Mouse (Mus musculus) CD8-positive naive resting alpha-beta T cell, adult 2 months (primary cell): Measurements from ENCODE around the gene Il2ra.
A peak's percentile ranks its signal among the peaks of the same experiment; 100 is the strongest.

ENCODE experiments used
- DNase-seq, 2 experiments: peaks; one replicate each; pipeline ENCODE4 v3.0.0; 2022; ENCODE audit warnings: low read depth in 2 of 2, low spot score in 2 of 2

The Il2ra gene

DNA sequence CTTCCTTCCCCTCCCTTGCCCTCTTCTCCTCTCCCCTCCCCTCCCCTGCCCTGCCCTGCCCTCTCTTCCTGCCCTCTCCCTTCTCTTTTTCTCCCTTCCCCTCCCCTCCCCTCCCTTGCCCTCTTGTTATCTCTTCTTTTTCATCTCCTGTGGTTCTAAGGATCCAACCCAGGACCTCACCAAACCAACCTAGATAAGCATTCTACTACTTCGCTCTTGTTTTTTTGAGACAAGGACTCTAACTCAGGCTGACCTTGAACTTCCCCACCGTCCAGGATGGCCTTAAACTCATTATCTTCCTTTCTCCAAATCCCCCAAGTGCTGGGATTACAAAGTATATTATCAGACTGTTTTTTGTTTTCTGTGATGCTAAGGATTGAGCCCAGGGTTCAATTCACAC lies 10.2 kb downstream of the Il2ra start:
- no peak for DNase-seq

DNA sequence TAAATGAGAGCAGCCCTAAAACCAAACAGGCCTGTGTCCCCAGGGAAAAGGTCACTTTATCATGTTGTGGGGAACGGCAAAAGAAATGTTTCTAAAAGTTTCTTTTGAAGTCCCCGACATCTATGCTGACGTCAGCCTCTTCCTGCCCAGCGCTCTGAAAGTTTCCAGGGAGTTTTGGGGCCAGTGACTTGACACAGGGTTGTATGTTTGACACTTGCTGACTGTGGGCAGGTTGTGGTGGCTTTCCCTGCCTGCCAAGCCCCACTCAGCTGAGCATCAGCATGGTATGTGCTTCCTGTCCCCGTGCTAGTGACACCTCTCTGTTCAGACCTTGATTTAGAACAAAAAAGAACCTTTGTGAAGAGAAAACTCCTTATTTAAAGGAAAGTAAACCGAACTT lies 10.7 kb downstream of the Il2ra start:
- DNase-seq: peak; percentile 82 to 84

DNA sequence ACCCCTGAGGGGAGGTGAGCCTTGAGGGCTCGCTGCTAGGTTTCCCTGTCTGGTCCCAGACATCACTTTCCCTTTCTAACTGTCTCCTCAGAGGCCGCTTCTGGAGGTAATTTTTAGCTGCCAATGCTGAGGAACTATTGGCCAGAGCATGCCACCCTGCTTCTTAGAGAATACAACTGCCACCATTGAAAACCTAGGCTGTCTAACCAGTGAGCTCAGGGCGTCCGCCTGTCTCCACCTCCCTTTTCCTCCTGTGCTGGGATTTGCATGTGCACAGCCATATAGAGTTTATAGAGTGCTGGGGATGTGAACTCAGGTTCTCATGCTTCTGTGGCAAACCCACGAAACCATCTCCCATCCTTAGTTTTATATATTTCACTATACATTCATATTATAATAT lies 11.2 kb downstream of the Il2ra start:
- no peak for DNase-seq

DNA sequence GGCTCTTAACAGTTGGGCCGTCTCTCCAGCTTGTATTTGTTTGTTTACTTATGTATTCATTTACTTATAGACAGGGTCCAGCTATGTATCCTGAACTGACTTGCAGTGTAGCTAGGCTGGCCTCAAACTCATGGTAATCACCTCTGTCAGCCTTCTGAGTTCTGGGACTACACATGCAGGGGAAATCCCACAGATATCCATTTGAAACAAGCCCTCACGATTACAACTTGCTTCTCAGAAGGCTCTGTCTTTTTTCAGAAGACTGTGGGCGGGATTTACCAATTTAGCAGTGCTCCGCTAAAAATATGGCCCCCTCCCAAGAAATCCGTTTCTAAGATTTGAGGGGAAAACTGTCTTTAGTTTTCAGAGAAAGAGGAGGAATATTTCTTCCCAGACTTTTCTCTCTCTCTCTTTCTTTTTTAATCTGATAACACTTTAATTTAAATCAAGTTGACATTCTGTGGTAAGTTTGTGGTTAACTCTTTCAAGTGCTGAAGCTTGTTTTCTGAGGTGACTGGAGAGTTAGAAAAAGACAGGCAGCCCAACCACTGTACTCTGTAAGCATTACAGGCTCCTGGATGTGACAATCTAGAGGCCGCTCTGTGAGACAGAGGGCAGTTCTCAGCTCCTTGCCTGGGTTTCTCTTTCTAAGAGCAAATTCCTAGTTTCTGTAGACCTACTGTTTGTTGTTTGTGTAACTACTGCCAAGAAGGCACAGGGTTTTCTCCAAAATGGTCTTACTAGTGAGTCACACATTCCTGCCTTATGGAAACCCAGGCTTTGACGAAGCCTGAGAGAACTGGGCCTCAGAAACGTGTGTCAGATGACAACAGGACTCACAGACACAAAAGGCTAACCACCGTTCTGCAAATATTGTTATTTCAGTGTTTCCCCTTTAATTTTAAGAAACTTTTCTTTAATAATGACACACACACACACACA lies 12.7 kb downstream of the Il2ra start:
- DNase-seq: peak in 1 of 2 experiments; percentile 40

DNA sequence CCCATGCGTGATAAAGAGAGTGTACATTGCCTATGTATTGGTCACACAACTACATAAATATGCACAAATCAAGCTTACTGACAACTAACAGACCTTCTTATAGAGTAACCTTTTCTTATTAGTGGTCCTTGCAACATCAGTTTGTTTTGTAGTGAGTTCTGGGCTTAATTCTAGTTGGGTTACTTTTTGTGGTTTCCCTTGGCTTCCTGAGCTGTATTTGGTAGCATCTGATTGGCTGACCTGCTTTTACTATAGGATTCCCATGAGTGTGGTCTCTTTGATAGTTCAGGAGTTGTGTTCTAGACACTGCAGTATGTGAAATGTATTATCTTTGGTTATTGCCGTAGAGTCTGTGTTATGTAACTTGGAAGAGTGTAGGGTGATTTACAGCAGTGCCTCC lies 15.0 kb downstream of the Il2ra start:
- DNase-seq: no peak

DNA sequence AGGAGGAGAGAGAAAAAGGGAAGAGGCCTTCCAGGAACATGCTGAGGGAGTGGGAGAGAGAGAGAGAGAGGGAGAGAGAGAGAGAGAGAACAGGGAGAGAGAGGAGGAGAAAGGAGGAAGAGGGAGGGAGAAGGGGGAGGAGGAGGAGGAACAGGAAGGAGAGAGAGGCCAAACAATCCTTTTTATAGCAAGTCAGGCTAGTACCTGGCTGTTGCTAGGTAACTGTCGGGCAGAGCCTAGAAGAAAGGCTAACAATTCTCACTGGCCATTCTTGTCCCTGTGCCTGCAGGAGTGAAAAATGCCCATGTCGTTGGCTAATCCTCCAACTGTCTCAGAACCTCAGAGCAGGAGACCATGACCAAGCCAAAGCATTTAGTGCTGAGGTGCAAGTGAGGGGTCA lies 16.7 kb downstream of the Il2ra start:
- no peak for DNase-seq

DNA sequence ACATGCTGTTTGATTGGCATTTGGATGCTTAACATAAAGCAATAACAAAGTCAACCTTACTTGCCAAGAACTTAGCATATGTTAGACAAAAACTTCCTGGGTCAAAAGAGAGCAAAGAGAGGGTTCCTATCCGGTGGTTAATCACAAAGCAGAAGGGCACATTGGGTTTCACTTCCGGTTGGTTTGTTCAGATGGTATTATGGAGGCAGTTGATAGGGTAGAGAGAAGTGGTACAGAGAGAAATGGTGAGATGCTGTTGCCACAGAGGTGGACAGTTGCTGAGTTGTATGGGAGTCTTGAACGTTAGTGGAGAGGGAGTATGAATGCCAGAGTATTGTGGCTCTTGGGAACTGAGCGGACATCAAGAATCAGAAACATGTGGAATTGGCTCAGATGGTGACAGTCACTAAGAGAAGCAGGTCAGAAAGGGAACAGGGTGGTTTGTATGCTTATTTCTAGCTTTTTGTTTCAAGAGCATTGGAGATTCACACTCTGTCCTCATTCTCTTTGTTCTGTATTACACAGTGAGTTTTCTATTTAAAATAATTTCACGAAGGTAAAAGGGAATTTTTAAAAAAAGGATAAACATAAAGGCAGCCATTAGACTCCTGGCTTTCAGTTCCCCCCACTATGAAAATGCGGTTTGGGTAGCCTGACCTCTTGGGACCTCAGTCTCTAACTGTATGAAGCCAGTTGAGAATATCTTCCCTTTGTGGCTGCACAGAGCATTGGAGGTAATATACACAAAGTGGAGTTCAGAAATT lies 19.7 kb downstream of the Il2ra start:
- DNase-seq: no peak

DNA sequence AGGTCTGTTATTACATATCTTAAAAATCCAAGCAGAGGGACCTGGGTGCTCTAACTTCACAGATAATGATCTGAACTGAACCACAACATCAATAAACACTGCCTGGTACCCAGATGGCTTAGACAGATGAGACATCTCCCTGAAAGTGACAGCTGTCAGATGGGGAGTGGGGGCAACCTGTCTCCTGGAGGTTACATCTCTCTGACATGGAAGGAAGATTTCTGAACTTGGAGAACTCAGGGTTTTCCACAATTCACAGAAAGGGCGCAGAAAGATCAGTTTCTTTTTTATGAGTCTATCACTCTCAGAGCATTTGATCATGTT lies 20.3 kb downstream of the Il2ra start:
- no peak for DNase-seq

DNA sequence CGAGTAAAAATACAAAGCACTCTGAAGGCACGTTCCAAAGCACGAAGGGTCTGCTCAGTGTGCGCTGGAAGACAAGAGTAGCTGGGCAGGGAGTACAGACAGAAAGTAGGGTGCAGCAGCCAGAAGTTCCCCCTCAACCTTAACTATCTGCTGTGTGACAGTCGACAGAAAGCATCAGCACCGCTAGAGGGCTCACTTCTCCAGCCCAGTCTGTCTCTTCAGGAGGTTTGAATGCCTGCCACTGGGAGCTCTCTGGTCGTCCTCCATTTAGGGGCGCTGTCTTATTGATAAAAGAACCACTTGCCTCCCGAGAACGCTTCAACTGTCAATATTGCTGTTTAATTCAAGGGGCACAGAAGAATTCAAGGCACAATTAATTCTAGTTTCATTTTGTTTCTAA lies 21.4 kb downstream of the Il2ra start:
- peak; percentile 77 to 84 for DNase-seq

DNA sequence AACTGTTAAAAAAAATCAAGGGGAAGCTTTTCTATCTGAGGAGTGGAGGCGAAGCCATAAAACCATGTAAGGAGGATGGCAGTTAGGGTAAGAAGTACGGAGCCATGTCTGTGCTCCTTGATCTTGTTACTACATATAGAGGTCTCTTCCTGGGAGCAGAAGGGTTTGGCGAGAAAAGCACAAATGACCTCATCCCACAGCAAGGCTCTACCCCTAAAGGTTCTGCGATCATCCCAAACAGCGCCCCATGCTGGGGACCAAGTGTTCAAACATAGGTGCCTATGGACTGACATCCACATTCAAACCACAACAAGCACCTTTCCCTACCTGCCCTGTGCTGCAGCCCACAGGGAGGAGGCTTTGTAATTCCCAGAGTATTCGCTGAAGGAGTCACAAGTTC lies 21.8 kb downstream of the Il2ra start:
- DNase-seq: no peak

DNA sequence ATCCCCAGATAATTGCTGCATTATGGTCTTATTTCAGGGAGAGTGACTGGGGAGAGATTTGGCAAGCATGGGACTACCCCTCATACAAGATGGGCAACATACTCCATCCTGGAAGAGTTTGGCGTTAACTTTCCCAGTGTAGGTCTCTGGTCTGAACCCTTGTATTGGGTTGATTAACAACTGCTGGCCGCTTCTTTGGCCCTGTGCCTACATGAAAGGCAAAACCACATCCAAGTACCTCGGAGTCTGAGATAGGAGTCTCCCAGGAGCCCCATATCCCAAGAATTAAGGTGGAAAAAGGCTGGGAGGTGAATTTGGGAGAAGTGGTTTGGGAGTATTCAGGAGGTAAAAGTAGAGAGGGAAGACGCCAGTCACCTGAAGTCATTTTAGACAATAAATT lies 22.2 kb downstream of the Il2ra start:
- no peak for DNase-seq

DNA sequence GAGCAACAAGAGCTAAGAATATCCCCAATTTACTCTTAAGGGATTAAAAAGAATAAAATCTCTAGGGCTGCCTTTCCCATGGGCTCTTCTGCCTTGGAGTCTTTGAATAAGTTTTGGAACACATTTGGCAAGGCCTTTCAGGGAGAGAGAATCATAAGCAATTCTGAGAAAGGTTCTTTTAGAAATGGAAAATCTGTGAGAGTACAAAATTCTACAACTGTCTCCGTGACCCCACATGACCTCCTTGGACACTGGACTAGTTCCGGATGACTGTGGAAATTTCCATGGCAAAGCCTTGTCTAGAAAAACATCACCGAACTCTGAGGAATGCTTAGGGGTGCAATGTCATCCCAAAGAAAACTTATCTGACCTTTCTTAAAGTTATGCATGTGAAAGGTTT lies 22.7 kb downstream of the Il2ra start:
- no peak for DNase-seq

DNA sequence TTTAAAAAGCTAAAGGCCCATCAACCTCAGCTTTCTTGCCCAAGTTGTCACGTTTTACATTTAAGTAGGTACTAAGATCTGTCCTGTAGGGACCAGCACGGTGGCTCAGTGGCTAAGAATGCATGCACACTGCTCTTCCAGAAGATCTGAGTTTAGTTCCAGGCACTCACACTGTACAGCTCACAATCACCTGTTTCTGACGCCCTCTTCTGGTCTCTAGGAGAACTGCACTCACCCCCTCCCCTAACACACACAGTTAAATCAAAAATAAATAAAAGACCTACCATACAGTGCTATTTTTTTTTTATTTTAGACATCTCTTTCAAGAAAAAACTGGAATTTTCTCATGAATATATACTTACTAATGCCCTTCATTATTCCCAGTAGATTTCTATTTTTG lies 29.5 kb downstream of the Il2ra start:
- DNase-seq: peak; percentile 57 to 63

DNA sequence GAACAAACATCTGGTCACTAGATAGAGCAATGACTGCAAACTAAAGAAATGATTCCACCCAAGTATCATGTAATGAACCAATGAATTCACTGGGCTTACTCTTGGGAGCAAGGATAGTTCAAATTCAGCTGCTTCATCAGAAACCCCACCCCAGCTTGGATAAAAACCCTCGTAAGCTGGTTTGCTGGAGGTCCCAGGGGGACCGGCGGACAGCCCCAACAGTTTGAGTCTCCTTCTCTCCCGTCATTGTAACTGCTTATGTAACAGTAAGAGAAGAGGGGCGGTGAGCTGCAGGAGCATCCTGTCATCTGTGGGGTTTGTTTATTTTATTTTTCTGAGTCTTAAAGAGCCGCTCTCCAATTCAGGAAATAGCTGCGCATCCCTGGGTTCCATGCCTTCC lies 37.0 kb downstream of the Il2ra start:
- DNase-seq: no peak

DNA sequence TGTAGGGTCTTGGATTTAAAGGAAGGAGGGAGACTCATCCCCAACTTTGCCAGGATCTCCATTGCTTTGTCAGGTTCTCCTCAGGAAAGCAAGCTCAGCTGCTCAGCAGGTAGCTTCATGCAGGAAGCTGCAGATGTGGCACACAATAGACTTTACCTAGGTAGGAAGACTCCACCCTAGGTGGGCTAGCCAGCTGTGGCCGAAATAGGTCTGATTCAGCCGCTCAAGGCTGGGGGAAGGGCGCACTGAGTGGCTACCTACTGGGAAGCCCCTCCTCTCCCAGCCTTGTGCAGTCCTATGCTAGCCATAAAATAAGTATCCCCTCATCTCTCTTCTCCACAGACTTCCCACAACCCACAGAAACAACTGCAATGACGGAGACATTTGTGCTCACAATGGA lies 40.1 kb downstream of the Il2ra start:
- DNase-seq: no peak

DNA sequence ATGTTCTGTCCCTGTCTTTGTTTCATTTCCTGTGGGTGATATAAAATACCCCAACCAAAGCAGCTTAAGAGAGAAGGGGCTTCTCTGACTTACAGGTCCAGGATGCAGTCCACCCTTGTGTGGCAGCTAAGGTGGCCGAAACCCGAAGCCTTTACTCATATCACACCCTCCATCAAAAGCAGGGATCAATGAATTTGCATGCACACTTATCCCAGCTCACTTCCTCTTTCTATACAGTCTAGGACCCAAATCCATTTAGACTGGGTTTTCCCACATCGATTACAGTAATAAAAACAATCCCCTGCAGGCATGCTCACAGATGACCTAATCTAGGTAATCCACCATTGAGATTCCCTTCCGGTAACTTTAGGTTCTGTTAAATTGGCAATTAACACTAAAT lies 43.9 kb downstream of the Il2ra start:
- no peak for DNase-seq

DNA sequence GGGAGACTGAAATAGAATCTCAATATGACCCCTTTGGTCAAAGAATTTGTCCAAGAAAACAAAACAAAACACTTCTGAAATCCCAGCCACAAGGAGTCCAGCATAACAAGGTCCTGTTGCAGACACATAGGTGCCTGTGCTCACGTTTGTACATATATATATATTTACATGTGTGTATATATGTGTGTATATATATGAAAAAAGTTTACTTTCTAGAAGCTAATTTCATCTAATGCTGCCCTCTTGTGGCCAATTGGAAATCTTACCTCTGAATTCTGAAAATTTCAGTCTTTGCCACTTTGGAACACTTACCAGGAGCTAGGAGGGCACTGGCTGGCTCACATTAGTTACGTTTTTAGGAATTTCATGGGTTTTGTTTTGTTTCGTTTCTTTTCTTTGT lies 44.8 kb downstream of the Il2ra start:
- DNase-seq: peak in 1 of 2 experiments; percentile 32

DNA sequence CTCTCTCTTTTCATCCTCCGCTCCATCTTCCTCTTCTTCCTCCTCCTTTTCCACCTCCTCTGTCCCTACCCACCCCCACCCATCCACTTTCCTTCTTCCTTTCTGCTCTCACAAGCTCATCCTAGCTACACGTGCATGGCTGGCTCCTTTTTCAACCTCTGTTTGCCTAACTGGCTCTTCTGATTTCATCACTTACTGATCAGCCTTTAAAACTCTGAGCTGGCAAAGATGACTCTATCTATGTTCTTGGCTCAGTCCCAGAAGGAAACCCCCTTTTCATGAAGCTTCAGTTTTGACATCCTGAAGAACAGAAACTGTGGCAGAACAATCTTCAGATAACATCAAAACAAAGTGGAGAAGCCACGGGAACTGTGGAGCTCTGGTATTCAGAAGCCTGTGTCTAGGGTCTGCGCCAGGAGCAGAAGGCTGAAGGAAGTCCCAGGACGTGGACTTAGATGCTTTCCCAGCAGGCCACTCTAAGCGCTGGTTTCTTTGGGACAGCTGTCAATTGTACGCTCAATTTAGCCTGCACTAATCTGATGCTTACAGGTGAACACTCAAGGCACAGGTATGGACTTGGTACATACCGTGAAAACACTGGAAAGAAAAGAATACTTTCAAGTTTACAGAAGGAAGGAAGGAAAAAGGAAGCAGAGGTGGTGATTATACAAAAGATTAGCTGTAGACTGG lies 47.7 kb downstream of the Il2ra start:
- no peak for DNase-seq

DNA sequence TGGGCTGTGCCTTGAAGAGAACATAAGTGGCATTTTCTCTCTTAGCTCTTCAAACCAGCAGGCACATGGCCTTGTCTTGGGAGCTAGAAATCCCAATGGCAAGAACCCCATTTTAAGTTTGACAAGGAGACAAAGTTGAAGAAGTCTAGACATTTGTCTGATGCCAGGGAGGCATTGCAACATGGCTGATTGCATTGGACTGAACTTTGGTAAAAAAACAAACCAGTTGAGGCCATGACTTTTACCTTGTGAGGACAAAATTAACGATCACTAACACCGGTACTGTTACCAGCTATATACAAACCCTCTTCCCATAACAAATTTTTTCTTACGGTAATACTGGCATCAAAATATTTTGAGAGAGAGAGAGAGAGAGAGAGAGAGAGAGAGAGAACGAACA lies 50.7 kb downstream of the Il2ra start:
- no peak for DNase-seq

DNA sequence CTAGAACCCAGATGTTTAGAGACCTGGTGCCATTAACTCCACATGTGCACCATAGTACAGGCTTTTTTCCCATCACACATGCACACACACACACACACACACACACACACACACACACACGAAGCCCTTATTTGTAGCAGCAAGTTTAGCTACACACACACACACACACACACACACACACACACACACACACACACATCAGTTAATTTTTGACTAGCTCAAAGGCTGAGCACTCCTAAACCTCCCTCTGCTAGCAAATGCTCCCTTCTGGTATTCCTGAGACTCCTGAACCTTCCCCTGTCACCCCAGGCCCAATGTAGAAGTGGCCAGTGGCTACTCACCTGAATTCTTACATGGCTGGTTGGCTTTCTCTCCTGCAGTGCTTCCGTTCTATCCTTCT lies 51.5 kb downstream of the Il2ra start:
- no peak for DNase-seq

DNA sequence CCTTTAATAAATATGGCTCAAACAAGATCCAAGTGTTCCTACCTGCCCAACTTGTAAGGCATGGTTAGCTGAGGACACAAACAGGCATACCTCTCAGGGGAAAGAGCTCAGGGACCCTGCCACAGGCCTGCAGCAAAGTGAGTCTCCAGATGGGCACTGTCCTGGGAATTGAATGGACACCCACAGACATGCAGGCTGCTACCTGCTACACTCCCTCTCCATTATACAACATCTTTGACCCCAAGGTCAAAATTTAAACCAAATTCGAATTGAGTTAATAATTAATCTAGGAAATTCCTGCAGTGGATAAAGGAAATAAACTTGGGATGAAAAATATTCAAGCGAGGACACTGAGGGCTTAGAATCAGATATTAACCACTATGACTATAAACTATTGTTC lies 53.3 kb downstream of the Il2ra start:
- no peak for DNase-seq

DNA sequence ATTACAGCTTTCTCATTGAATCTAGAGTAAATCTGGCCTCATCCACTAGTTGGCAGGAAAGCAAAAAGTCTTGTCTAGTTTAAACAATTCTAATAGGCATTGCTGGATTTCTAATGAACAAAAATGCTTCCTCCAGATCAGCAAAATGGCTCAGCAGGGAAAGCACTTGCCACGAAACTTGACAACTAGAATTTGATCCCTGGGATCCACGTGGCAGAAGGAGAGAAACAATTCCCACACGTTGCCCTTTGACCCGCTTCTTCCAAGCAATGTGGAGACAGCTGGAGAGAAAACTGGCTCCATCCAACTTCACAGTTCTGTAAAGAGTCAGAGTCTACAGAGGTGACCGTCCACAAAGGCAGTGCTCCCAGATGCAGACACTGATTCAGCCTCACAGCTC lies 56.4 kb downstream of the Il2ra start:
- DNase-seq: no peak
